27 mouse cellular contexts compared by ENCODE assay signal in the genomic region with DNA sequence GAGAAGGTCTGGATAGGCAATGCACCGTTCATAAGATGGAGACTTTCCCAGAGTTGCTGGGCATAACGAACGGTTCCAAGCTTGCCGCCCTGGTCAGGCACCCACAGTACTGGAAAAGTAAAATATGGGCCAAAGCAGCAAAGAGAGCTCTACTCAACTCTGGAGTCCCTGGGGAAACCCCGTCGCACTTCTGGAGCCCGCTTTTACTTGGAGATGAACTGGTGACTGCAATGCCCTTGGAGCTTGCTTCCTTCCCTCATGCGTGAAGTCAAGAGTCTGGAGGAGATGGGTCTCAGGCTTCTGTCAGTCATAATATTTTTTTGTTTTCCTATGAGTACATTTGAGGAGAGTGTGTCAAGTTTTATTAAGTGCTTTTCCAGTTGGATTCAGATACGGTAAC.
"Had no signal": no experiment of that assay in that cellular context is flagged by ENCODE, and none has a peak within 500 bp of the region (broad histone marks: within the 10 kb centered on the region; RNA-seq: fewer than 3 reads in every experiment).

No protein-coding gene starts in this region.

- H3K9ac ChIP-seq: embryonic facial prominence, embryonic 12.5 days; embryonic facial prominence, embryonic 13.5 days; embryonic facial prominence, embryonic 15.5 days; forebrain, embryonic 13.5 days; forebrain, embryonic 15.5 days; forebrain, postnatal 0 days had no signal

- H3K9me3 ChIP-seq: embryonic facial prominence, embryonic 10.5 days; embryonic facial prominence, embryonic 12.5 days; embryonic facial prominence, embryonic 13.5 days; embryonic facial prominence, embryonic 15.5 days; forebrain, embryonic 10.5 days; forebrain, embryonic 13.5 days; forebrain, embryonic 15.5 days had no signal

- H3K4me3 ChIP-seq: embryonic facial prominence, embryonic 10.5 days; embryonic facial prominence, embryonic 12.5 days; embryonic facial prominence, embryonic 13.5 days; embryonic facial prominence, embryonic 15.5 days; erythroblast, embryonic 14.5 days; forebrain, embryonic 10.5 days; forebrain, embryonic 13.5 days; forebrain, embryonic 15.5 days; gastrocnemius, adult 2 months; heart, adult 2 months had no signal

- H3K27me3 ChIP-seq: embryonic facial prominence, embryonic 12.5 days; embryonic facial prominence, embryonic 13.5 days; embryonic facial prominence, embryonic 15.5 days; forebrain, embryonic 13.5 days; forebrain, embryonic 15.5 days had no signal

- ATAC-seq: forebrain, embryonic 13.5 days; forebrain, embryonic 14.5 days; forebrain, embryonic 15.5 days; forebrain, embryonic 16.5 days; forebrain, postnatal 0 days had no signal

- DNase-seq: cerebellum, adult 8-10 months; cerebellum, adult 9-10 months; cerebellum, adult 9-11 months; cerebellum, postnatal 10 days; cerebellum, postnatal 14 days; cerebellum, postnatal 25 days; cerebellum, postnatal 36 days; embryo, embryonic 11 days; forebrain, postnatal 0 days; gastrocnemius, adult 2 months; gastrocnemius, postnatal 10 days; gastrocnemius, postnatal 14 days; gastrocnemius, postnatal 25 days; gastrocnemius, postnatal 36 days; heart, adult 11 months; heart, adult 18-20 months; heart, adult 2 months had no signal

- H3K36me3 ChIP-seq: embryonic facial prominence, embryonic 10.5 days; embryonic facial prominence, embryonic 12.5 days; embryonic facial prominence, embryonic 13.5 days; embryonic facial prominence, embryonic 15.5 days; forebrain, embryonic 10.5 days; forebrain, embryonic 15.5 days had no signal

- H3K4me2 ChIP-seq: embryonic facial prominence, embryonic 12.5 days; embryonic facial prominence, embryonic 13.5 days; embryonic facial prominence, embryonic 15.5 days; forebrain, embryonic 13.5 days; forebrain, embryonic 15.5 days had no signal

- H3K27ac ChIP-seq: embryonic facial prominence, embryonic 10.5 days; embryonic facial prominence, embryonic 12.5 days; embryonic facial prominence, embryonic 13.5 days; embryonic facial prominence, embryonic 15.5 days; forebrain, embryonic 10.5 days; forebrain, embryonic 13.5 days; forebrain, embryonic 15.5 days; gastrocnemius, adult 2 months; heart, adult 2 months had no signal

- H3K4me1 ChIP-seq: embryonic facial prominence, embryonic 10.5 days; embryonic facial prominence, embryonic 12.5 days; embryonic facial prominence, embryonic 13.5 days; embryonic facial prominence, embryonic 15.5 days; forebrain, embryonic 10.5 days had no signal
